Mouse (Mus musculus) CH12.LX (cell line): Measurements from ENCODE around the gene 4930522L14Rik. TPM values are rescaled to one million over a fixed set of nuclear protein-coding genes. Genes with fewer than 3 reads are reported as not detected.
"Not testable (repeated sequence)": the region's sequence is repeated elsewhere in the genome, so short reads cannot be mapped to it uniquely, and the experiment has no call there.

ENCODE experiments used
- DNase-seq: peaks from one replicate; pipeline ENCODE4 v3.0.0-alpha.2; 2013; ENCODE audit errors: extremely low read depth
- H3K27ac ChIP-seq: 2 replicates; pipeline ENCODE4 v1.5.1; 2012; ENCODE audit warnings: low read depth, mild to moderate bottlenecking, control low read depth, moderate library complexity; ENCODE audit not compliant: insufficient read depth
- H3K27me3 ChIP-seq: replicated peaks from 2 replicates; pipeline ENCODE3; 2012; ENCODE audit warnings: inconsistent platforms
- H3K36me3 ChIP-seq, 2 experiments: replicated peaks in 1 of 2; 2 replicates each; pipeline versions ENCODE3 to v1.6.1; 2012; ENCODE audit warnings: inconsistent platforms in 1 of 2, low read length in 1 of 2, mild to moderate bottlenecking in 1 of 2, mixed read lengths in 1 of 2, moderate library complexity in 1 of 2; ENCODE audit not compliant: control insufficient read depth in 1 of 2, insufficient read depth in 1 of 2
- H3K4me1 ChIP-seq, 2 experiments: 2 replicates each; pipeline ENCODE4 v1.6.1; 2012; ENCODE audit warnings: inconsistent platforms in 1 of 2, moderate library complexity in 1 of 2; ENCODE audit not compliant: insufficient read depth in 2 of 2, control insufficient read depth in 1 of 2
- H3K4me2 ChIP-seq: 2 replicates; pipeline ENCODE4 v1.6.1; 2012; ENCODE audit warnings: low read depth, mild to moderate bottlenecking, control low read depth; ENCODE audit not compliant: poor library complexity, insufficient read depth, severe bottlenecking
- H3K4me3 ChIP-seq, 3 experiments: fragments of 150-350 bp in 1 of 3; sonication (generic) in 1 of 3; replicated peaks in 1 of 3; 2 replicates each; pipeline versions ENCODE3 to v1.5.1; 2011 to 2012; ENCODE audit warnings: low read depth in 2 of 3, low read length in 2 of 3, mild to moderate bottlenecking in 2 of 3, moderate library complexity in 2 of 3, control low read depth in 1 of 3, improper control_type of control experiment in 1 of 3, inconsistent platforms in 1 of 3, mixed read lengths in 1 of 3; ENCODE audit not compliant: poor library complexity in 1 of 3
- H3K79me2 ChIP-seq: replicated peaks from 2 replicates; pipeline ENCODE4 v1.6.1; 2012; ENCODE audit warnings: mild to moderate bottlenecking, moderate library complexity; ENCODE audit not compliant: control insufficient read depth, poor library complexity, insufficient read depth, severe bottlenecking; ENCODE audit errors: extremely low read depth
- H3K9ac ChIP-seq: 2 replicates; pipeline ENCODE4 v1.6.1; 2012; ENCODE audit warnings: low read depth, mild to moderate bottlenecking, control low read depth, moderate library complexity; ENCODE audit not compliant: insufficient read depth
- H3K9me3 ChIP-seq: replicated peaks from 2 replicates; pipeline ENCODE3; 2012; ENCODE audit warnings: low read length, inconsistent platforms, mixed read lengths
- BHLHE40 ChIP-seq: IDR thresholded peaks from 2 replicates; pipeline ENCODE4 v1.6.1; 2011; ENCODE audit warnings: mild to moderate bottlenecking, low read depth, low read length, improper control_type of control experiment
- CHD1 ChIP-seq: IDR thresholded peaks from 2 replicates; pipeline ENCODE4 v1.6.1; 2012; ENCODE audit warnings: low read depth, low read length, improper control_type of control experiment, inconsistent platforms
- ETS1 ChIP-seq: conservative IDR thresholded peaks from 2 replicates; pipeline ENCODE4 v1.6.1; 2012; ENCODE audit warnings: low read depth, mild to moderate bottlenecking, inconsistent platforms, low read length, improper control_type of control experiment, moderate library complexity
- HCFC1 ChIP-seq: IDR thresholded peaks from 2 replicates; pipeline ENCODE4 v1.6.1; 2012; ENCODE audit warnings: low read depth, mild to moderate bottlenecking, inconsistent platforms, low read length, improper control_type of control experiment
- MEF2A ChIP-seq: IDR thresholded peaks from 2 replicates; pipeline ENCODE4 v1.6.1; 2014; ENCODE audit warnings: low read depth, mild to moderate bottlenecking, inconsistent platforms, low read length, improper control_type of control experiment, borderline replicate concordance
- NRF1 ChIP-seq: IDR thresholded peaks from 2 replicates; pipeline ENCODE4 v1.6.1; 2014; ENCODE audit warnings: low read depth, mild to moderate bottlenecking, inconsistent platforms, low read length, improper control_type of control experiment, moderate library complexity
- POLR2A ChIP-seq: IDR thresholded peaks from 2 replicates; pipeline ENCODE4 v1.6.1; 2011; ENCODE audit warnings: low read depth, mild to moderate bottlenecking, improper control_type of control experiment, low read length
- TBP ChIP-seq: conservative IDR thresholded peaks from 2 replicates; pipeline ENCODE4 v1.6.1; 2011; ENCODE audit warnings: low read depth, low read length, improper control_type of control experiment
- ZMIZ1 ChIP-seq: IDR thresholded peaks from 2 replicates; pipeline ENCODE4 v1.6.1; 2012; ENCODE audit warnings: low read depth, mild to moderate bottlenecking, inconsistent platforms, low read length, improper control_type of control experiment
- dilution Hi-C: fragments of 300-500 bp; cut with MboI; formaldehyde crosslinking; loops from 2 replicates; pipeline ENCODE4 v1.14.3; 2020; ENCODE audit warnings: low sequenced_read_pairs; ENCODE audit not compliant: extremely low pct_unique_long_range_greater_than_20kb, extremely low pct_ligation_motif_present
- in situ Hi-C: fragments of 300-500 bp; cut with MboI; formaldehyde crosslinking; loops from 3 replicates; pipeline ENCODE4 v1.14.3; 2019; ENCODE audit warnings: low sequenced_read_pairs, low pct_ligation_motif_present, low pct_unique_long_range_greater_than_20kb, mixed read lengths
- polyA plus RNA-seq: library from polyadenylated mRNA; unstranded; fragments of >175 nt; gene quantifications from 2 replicates; pipeline ENCODE4 v1.2.1, GENCODE M21; 2012; ENCODE audit warnings: low read depth; ENCODE audit not compliant: insufficient read length
- total RNA-seq, 2 experiments: library from RNA; depleted of rRNA; stranded (reverse); fragments of 300-350 nt in 1 of 2; fragments of >200 nt in 1 of 2; gene quantifications; 2 replicates each; pipeline ENCODE4 v1.2.3; 2012 to 2014

The 4930522L14Rik gene
- total RNA-seq (2012; rRNA removed), result 11.1 and 11.5 TPM in 2 replicates
- 21.9 and 30.6 TPM in 2 replicates for total RNA-seq (2014; rRNA removed)
- 5.6 and 7.1 TPM in 2 replicates for polyA plus RNA-seq

DNA sequence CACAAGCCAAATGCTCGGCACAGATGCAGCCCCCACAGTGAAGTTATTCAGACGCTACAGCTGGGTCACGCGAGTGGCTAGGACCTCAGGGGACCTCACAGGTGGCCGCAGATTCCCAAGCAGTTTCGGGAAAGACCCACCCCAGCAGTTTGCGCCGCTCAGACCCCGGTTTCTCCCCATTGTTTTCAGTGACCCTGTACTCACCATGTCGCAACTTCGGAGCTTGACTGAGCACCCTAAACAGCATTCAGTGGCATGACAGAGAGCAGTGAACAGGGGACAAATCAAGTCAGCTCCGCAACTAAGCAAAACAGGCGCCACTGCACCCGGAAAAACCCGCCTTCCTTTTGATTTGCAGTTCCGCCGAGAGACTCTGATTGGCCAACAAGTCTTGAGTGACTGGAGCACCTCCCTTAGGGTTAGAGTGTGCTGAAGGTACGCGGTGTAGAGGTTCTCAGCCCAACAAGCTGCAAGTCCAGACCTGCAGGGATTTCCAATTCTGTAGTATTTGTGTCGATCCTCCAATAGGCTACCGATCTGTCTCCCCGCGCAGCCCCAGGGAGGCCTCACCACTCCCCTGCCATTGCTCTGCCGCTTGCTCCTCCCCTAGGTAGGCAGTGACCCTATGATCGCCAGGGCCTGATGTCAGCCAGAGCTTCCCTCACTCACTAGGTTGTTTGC is at the start of gene 4930522L14Rik:
TSS of gene 4930522L14Rik (minus strand) at position 496 of the 681 bp plus-strand sequence.
- in situ Hi-C loops, H3K36me3 ChIP-seq, H3K27me3 ChIP-seq, H3K4me1 ChIP-seq, H3K9me3 ChIP-seq, dilution Hi-C loops: not testable (repeated sequence)
- peaks cover 14% of the 10 kb centered on the region for H3K79me2 ChIP-seq
- DNase-seq, result peak; percentile 71
- H3K4me2 ChIP-seq, result peak within 1 kb of the TSS; percentile 70; the same call in 1 of the 2 replicates
- peak within 1 kb of the TSS; percentile 79 for H3K9ac ChIP-seq
- H3K27ac ChIP-seq, result peak within 1 kb of the TSS; percentile 85
- peak within 1 kb of the TSS; percentile 57 to 86 (median 78) for H3K4me3 ChIP-seq
- TF ChIP-seq ZMIZ1 (0 out of 2 replicates have a peak, but pooled peaks have one; percentile 34), TBP (0 out of 2 replicates have a peak, but pooled peaks have one; percentile 49), BHLHE40 (peak; percentile 93), CHD1 (peak; percentile 46; the same call in 1 of the 2 replicates), NRF1 (peak; percentile 51), MEF2A (0 out of 2 replicates have a peak, but pooled peaks have one; percentile 25), ETS1 (peak; percentile 74), POLR2A (peak; percentile 49), HCFC1 (peak; percentile 29; the same call in 1 of the 2 replicates)

DNA sequence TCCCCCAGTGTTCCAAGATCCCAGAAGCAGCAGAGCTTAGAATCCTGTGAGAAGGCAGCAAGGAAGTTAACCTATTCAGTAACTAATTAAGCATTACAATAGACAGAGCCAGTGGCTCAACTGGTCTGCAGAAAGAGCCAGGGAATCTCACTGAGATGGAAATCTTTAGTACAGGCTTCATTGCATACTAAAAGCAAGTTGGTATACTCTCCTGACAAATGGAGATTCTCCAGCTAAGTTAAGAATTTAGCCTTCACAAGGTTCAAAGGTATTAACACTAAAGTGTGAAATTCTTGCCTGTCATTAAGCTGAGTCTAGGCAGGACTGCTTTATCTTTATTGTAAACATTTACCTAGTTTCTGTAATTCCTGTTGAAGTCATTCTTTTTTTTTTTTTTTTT is 49.8 kb upstream of the 4930522L14Rik start:
- H3K79me2 ChIP-seq, H3K9me3 ChIP-seq, H3K27me3 ChIP-seq, H3K27ac ChIP-seq, H3K4me3 ChIP-seq, H3K36me3 ChIP-seq, DNase-seq, H3K4me1 ChIP-seq, dilution Hi-C loops, H3K4me2 ChIP-seq, H3K9ac ChIP-seq, in situ Hi-C loops: not testable (repeated sequence)

DNA sequence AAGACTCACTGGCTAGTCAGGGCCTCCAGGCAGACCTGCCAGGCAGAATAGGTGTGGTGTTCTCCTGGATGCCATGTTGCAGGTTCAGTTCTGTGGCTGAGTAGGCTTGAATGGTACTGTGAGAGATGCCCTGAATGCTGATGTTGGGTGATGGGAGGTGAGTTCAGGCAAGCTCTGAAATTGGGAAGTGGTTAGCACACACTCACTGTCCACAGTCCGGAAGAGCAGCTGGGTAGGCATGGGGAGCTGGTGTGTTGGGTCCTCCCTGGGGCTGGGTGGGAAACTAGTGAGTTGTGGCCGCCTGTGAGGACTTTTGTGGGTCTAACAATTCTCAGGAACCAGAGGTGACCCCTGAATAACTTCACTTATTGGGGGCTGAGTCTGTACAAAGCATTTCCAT is 48.3 kb upstream of the 4930522L14Rik start:
- H3K36me3 ChIP-seq, H3K27me3 ChIP-seq, H3K79me2 ChIP-seq, H3K4me2 ChIP-seq, H3K4me3 ChIP-seq, H3K4me1 ChIP-seq, dilution Hi-C loops, H3K27ac ChIP-seq, H3K9ac ChIP-seq, in situ Hi-C loops, DNase-seq, H3K9me3 ChIP-seq: not testable (repeated sequence)

GRCm38 (mm10) chr5:109797017-109797416 is 45.3 kb upstream of the 4930522L14Rik start:
- in situ Hi-C loops, H3K9me3 ChIP-seq, dilution Hi-C loops, DNase-seq, H3K27me3 ChIP-seq, H3K9ac ChIP-seq, H3K27ac ChIP-seq, H3K36me3 ChIP-seq, H3K4me2 ChIP-seq, H3K4me3 ChIP-seq, H3K4me1 ChIP-seq: not testable (repeated sequence)
- peaks cover 10% of the 10 kb centered on the region for H3K79me2 ChIP-seq
